Mouse (Mus musculus): ENCODE results near the gene Adssl1. TPM values are rescaled to one million over a fixed set of nuclear protein-coding genes. Genes with fewer than 3 reads are reported as not detected.

Gene Adssl1
- total RNA-seq, 2 experiments from 2014 or later, result 14.3 to 25.8 TPM

DNA sequence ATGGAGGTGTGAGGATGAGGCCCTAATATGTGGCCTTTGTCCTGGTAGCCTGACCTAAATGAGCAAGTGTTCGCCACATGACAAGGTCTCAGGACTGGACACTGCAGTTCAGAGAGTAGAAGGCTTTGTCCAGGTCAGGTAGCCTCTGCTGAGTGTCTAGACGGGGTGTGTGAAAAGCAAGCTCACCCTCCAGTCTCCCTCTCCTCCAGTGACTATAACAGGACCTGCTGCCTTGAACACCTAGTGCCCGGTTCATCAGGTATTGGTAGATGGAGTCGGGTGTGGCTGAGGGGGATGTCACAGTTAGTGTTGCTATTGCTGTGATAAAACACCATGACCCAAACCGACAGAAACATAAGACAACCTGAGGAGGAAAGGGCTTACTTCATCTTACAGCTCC lies 28.6 kb upstream of the Adssl1 start:
- DNase-seq (ENCODE audit: low spot score in 2 of 2), result no peak
- intact Hi-C loops (cut with DNase I), result no loop called here

DNA sequence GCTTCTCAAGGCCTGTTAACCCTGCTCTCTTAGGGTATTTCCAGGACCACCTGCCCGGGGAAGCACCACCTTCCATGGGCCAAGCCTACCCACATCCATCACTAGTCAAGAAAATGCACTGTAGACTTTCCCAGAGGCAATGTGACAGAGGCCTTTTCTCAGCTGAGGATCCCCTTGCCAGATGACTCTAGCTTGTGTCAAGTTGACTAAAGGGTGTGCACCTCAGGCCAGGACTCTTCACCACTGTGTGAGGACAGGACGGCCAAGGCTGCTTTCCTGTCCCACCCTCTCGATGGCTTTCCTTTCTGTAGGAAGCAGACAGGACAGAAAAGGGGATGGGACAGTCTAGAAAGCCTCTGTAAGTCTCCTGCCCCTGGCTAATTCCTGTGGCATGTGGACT lies 28.1 kb upstream of the Adssl1 start:
- no peak for DNase-seq (ENCODE audit: low spot score in 2 of 2)
- intact Hi-C loops (cut with DNase I), result no loop called here

DNA sequence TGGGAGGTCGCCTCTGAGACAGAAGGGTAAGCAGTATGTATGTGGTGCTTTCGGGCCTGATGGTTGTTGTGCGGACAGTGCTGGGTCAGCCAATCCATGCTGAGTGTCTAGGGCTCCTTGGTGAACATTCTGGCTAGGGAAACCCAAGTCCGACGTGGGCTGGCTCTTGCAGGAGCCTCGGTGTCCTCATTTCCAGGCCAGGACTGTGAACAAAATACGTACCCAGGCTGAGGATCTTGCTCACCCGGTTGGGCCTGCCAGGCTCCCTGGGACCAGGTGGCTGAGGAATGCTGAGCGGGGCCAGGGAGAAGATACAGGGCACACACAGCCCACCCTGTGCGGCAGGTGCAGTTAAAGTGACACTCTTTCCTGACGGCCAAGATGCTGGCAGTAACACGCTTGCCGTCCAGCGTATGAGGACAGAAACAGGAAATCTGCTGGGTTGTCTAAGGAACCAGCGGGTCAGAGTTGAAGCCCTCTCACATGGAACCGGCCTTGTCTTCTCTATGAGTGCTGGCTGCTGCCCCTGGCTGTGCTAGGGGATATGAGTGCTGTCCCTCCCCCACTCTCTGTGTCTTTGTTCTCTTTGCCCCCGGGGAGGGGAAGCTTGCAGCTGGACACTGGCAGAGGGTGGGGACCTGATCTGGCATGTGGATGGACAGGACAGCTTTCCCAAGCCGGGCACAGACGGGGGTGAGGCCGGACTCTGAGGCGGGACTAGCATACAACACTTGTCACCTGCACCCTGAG lies 26.7 kb upstream of the Adssl1 start:
- intact Hi-C loops (cut with DNase I), result no loop called here
- DNase-seq (ENCODE audit: low spot score in 2 of 2), result no peak

- intact Hi-C loops (cut with DNase I), result no loop called here
Observed at GRCm38 (mm10) chr12:112593951-112594915, 25.6 kb upstream of the Adssl1 start.

DNA sequence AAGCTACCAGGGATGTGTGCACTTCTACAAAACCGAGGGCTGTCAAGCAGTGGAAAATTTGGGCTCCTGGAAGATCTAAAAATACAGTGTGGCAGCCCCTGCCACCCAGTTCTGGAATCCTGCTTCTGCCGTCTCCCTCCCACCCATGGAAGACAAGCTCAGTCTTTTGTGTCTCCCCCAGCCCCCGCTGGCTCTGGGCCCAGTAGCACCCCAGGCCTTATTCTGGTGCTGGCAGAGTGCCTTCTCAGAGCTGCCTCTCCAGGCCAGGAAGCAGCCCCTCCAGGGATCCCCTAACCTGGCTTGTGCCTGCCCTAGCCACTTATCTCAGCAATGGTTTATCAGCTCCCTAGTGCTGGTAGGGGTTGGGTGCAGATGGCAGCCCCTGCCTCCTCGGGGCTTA lies 24.9 kb upstream of the Adssl1 start:
- peak; percentile 72 to 78 for DNase-seq (ENCODE audit: low spot score in 2 of 2)
- intact Hi-C loops (cut with DNase I), result no loop called here

More at GRCm38 (mm10) chr12:112593951-112594915, 25.6 kb upstream of the Adssl1 start:
- DNase-seq (ENCODE audit: low spot score in 2 of 2), result no peak

- intact Hi-C loops (cut with DNase I), result no loop called here
- no peak for DNase-seq (ENCODE audit: low spot score in 2 of 2)
Observed at GRCm38 (mm10) chr12:112595626-112596025, 24.2 kb upstream of the Adssl1 start.

DNA sequence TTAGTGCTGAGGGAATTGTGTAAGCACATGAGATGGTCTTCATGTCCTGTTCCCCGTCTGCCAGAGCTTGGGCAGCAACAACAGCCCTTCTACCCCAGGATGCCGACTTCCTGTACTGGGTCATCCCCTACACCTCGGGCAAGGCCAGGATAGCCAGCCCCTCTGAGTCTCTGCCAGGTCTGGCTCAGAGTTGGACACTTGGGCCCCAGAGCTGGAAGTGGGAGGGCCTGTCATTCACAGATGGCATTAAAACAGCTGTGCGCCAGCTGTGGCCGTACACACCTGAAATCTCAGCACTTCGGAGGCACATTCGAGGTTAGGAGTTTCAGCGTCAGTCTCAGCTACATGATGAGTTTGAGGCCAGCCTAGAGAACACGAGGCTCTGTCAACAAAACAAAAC lies 23.4 kb upstream of the Adssl1 start:
- DNase-seq (ENCODE audit: low spot score in 2 of 2), result no peak

GRCm38 (mm10) chr12:112596891-112597500 lies 22.8 kb upstream of the Adssl1 start:
- intact Hi-C loops (cut with DNase I), result no loop called here
- no peak for DNase-seq (ENCODE audit: low spot score in 2 of 2)

More for the DNA sequence above, 23.4 kb upstream of the Adssl1 start:
- intact Hi-C loops (cut with DNase I), result no loop called here

- DNase-seq (ENCODE audit: low spot score in 2 of 2), result no peak
- intact Hi-C loops (cut with DNase I), result no loop called here
Observed at GRCm38 (mm10) chr12:112597618-112598017, 22.2 kb upstream of the Adssl1 start.

- intact Hi-C loops (cut with DNase I), result no loop called here
Observed at GRCm38 (mm10) chr12:112599198-112599597, 20.6 kb upstream of the Adssl1 start.

DNA sequence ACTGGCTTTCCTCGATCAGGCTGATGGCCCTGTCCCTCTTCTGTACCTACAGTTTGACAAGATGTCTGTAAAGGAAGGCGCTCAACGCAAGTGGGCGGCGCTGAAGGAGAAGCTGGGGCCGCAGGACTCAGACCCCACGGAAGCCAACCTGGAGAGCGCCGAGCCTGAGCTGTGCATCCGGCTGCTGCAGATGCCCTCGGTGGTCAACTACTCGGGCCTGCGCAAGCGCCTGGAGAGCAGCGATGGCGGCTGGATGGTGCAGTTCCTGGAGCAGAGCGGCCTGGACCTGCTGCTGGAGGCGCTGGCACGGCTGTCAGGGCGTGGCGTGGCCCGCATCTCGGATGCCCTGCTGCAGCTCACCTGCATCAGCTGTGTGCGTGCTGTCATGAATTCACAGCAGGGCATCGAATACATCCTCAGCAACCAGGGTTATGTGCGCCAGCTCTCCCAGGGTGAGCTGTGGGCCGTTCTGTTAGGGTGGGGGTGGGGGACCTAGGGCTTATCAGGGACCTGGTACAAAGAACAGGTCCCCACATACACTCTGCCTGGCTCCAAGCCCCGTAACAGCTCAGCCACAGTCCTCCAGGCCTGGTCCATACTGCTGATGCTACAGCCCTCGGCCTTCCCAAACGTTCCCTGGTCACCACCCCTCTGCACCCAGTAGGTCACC lies 19.8 kb upstream of the Adssl1 start:
- intact Hi-C loops (cut with DNase I), result no loop called here
- DNase-seq (ENCODE audit: low spot score in 2 of 2), result no peak

More at GRCm38 (mm10) chr12:112599198-112599597, 20.6 kb upstream of the Adssl1 start:
- no peak for DNase-seq (ENCODE audit: low spot score in 2 of 2)

DNA sequence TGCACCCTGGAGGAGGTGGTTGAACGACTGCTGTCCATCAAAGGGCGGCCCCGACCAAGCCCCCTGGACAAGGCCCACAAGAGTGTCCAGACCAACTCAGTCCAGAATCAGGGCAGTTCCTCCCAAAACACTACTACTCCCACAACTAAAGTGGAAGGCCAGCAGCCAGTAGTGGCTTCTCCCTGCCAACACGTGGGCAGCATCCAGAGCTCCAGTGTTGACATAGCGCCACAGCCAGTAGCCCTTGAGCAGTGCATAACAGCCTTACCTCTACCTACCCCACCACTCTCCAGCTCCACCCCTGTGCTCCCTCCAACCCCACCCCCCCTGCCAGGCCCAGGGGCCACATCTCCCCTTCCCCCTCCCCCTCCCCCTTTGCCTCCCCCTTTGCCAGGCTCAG lies 15.8 kb upstream of the Adssl1 start:
- intact Hi-C loops (cut with DNase I), result no loop called here
- no peak for DNase-seq (ENCODE audit: low spot score in 2 of 2)

DNA sequence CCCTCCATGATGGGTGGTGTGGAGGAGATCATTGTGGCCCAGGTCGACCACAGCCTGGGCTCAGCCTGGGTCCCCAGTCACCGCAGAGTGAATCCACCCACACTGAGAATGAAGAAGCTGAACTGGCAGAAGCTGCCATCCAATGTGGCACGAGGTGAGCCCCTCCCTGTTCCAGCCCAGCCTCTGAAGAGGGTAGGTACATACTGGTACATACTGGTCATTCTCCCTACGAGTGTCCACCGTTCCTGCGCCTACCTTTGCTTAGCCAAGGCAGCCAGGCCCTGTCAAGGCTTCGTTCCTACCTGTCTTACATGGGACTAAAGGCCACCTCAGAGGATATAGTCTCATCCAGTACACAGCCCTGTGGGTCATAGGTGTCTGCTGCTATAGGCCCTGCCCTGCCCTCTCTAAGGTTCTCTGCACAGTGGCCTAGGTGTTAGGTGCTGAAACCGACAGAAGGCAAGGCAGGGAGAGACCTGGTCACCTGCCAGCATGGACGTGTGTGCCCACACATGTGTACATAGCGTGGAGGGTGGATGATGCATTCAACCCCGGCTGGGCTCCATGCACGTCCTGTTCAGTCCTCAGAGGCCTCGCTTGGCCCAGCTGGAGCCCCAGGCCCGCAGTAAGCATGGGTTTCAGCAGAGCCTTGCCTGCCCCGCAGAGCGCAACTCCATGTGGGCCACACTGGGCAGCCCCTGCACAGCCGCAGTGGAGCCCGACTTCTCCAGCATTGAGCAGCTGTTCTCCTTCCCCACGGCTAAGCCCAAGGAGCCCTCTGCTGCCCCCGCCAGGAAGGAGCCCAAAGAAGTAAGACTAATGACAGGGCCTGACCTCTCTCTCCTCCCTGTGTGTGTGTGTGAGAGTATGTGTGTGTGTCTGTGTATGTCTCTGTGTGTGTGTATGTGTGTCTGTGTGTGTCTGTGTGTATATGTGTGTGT lies 14.9 kb upstream of the Adssl1 start:
- intact Hi-C loops (cut with DNase I), result loop anchor here (1.0 kb wide), 1 partner anchor 53 kb away; no protein-coding TSS in a partner anchor
- peak in 1 of 2 experiments; percentile 34 for DNase-seq (ENCODE audit: low spot score in 2 of 2)

DNA sequence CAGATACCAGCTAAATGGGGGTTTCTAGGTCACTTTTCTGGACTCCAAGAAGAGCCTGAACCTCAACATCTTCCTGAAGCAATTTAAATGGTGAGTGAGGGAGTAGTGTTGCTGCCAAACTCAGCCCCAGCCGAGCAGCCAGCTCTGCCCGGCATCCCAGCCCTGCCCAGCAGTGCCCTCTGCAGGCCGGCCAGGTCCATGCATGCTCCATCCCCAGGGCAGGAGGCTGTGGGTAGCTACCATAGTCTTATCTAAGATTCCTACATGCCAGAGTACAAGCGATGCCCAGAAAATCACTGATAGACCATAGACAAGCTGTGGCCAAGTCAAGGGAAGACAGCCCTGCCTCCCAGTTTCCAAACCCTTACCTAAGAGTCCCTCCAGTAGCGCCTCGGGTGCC lies 14.1 kb upstream of the Adssl1 start:
- intact Hi-C loops (cut with DNase I), result loop anchor here (1.0 kb wide), 1 partner anchor 53 kb away; no protein-coding TSS in a partner anchor

DNA sequence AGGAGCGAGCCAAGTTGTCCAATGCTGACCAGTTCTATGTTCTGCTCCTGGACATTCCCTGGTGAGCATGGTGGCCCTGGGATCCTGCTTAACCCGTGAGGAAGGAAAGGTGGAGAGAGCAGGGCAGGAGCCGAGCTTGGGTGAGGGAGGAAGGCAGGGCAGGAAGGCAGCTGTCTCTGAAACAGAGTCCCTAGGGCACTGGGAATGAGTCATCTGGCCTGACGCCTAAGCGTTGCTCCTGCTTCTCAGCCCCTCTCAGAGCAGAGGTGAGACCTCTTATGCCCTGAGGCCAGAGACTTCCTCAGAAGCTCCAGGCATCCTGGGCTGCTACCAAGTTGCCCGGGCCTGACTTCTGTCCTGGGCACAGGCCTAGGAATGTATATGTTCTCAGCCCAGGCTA lies 12.8 kb upstream of the Adssl1 start:
- no peak for DNase-seq (ENCODE audit: low spot score in 2 of 2)
- intact Hi-C loops (cut with DNase I), result no loop called here

More for the DNA sequence above, 14.1 kb upstream of the Adssl1 start:
- DNase-seq (ENCODE audit: low spot score in 2 of 2), result peak; percentile 79 to 83

DNA sequence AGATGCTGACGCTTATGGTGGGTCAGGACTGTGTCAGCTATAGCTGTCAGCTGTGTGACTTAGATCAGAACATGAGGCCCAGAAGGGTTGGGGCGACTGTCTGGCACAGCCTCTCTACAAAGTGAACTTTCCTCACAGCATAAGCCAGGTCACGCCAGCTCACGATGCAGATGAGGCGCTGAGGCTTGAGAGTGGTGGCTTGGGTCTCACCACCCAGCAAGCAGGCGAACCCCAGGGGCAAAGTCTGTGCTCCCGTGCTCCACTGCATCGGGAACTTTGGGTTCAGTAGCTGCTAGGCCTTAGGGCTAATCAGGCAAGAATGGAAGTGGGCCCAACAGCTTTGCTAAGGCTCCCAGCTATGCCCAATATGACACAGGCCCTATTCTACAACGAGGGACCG lies 10.8 kb upstream of the Adssl1 start:
- intact Hi-C loops (cut with DNase I), result no loop called here
- no peak for DNase-seq (ENCODE audit: low spot score in 2 of 2)

GRCm38 (mm10) chr12:112616668-112617067 lies 3.2 kb upstream of the Adssl1 start:
- intact Hi-C loops (cut with DNase I), result no loop called here
- DNase-seq (ENCODE audit: low spot score in 2 of 2), result no peak

DNA sequence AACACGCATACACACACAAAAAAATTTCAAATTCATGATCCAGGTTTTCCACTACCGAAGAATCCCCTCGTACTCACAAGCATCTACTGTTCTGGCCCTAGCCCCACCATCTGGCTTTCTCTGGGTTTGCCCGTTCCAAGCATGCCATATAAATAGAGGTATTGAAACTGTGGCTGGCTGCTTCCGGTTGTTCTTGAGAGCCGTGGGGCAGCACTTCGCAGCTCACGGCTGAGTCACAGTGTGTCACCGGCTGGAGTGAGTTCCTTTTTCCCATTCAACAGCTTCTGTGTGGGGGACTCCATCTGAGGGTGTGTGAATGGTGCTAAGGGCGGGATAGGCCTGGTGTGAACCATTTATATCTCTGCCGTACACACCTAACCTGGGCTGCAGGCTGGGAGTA lies 2.7 kb upstream of the Adssl1 start:
- intact Hi-C loops (cut with DNase I), result no loop called here
- DNase-seq (ENCODE audit: low spot score in 2 of 2), result peak; percentile 73 to 83
